Mouse (Mus musculus): ENCODE measurements around the gene Adh4. TPM values are rescaled to one million over a fixed set of nuclear protein-coding genes. Genes with fewer than 3 reads are reported as not detected.
"Not testable (repeated sequence)": the region's sequence is repeated elsewhere in the genome, so short reads cannot be mapped to it uniquely, and the experiment has no call there.

Adh4 gene
- not detected in 2 replicates for polyA plus RNA-seq (2014; fragmentation: Nextera tagmentation; extraction: Ambion mirVana)

GRCm38 (mm10) chr3:138415121-138415690, at the start of gene Adh4:
TSS of gene Adh4 (plus strand) at chr3:138415466.
- Histone ChIP-seq H3K27me3 (ENCODE audit: control insufficient read depth, insufficient read depth, low read length) (no peaks in the 10 kb centered on the region), H3K4me3 (ENCODE audit: low read depth, low read length) (no peak within 1 kb of the TSS), H3K36me3 (ENCODE audit: control insufficient read depth, insufficient read depth, low read length) (no peaks in the 10 kb centered on the region), H3K9me3 (ENCODE audit: control insufficient read depth, low read depth, low read length) (no peaks in the 10 kb centered on the region), H3K4me1 (ENCODE audit: control insufficient read depth, insufficient read depth, low read length) (no peaks in the 10 kb centered on the region), H3K9ac (replicated peaks; ENCODE audit: low read depth, low read length) (no peak within 1 kb of the TSS), H3K27ac (ENCODE audit: low read length) (no peak within 1 kb of the TSS), H3K4me2 (replicated peaks; ENCODE audit: low read depth, low read length) (no peak within 1 kb of the TSS)
- no peak for ATAC-seq (ENCODE audit: insufficient number of reproducible peaks, insufficient read depth, low FRiP score, low read depth)
- 62% methylated on average over 6 of the region's 6 CpGs for WGBS

- no peak overlapping the region for H3K27ac ChIP-seq (ENCODE audit: low read length)
- no peak overlapping the region for H3K4me3 ChIP-seq (ENCODE audit: low read depth, low read length)
- H3K36me3 ChIP-seq (ENCODE audit: control insufficient read depth, insufficient read depth, low read length) = no peaks in the 10 kb centered on the region
- 75% methylated on average over 2 of the region's 2 CpGs for WGBS
- no peaks in the 10 kb centered on the region for H3K4me1 ChIP-seq (ENCODE audit: control insufficient read depth, insufficient read depth, low read length)
- H3K9me3 ChIP-seq (ENCODE audit: control insufficient read depth, low read depth, low read length) = no peaks in the 10 kb centered on the region
- H3K27me3 ChIP-seq (ENCODE audit: control insufficient read depth, insufficient read depth, low read length) = no peaks in the 10 kb centered on the region
- H3K9ac ChIP-seq (replicated peaks; ENCODE audit: low read depth, low read length) = no peak overlapping the region
- H3K4me2 ChIP-seq (replicated peaks; ENCODE audit: low read depth, low read length) = no peak overlapping the region
- ATAC-seq (ENCODE audit: insufficient number of reproducible peaks, insufficient read depth, low FRiP score, low read depth) = no peak
Measured at GRCm38 (mm10) chr3:138366181-138366580, 49.1 kb upstream of the Adh4 start.

DNA sequence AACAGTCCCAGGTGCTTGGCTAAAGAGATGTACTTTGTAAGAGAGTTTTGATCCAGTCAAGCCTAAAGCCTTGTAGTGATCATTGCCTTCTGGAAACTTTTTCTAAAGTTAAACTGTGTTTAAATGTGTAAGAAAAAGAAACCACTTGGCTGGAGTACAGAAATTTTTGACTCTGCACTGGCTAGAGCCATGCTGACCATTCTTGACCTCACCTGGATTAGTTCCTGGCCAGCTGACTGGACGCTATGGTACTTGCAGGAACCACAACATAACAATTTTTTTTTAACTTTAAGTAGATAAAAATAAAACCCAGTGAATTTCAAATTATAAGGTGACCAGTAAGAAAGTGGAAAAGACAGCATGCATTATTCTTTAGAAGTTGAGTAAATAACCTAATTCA, 45.7 kb upstream of the Adh4 start:
- H3K4me1 ChIP-seq (ENCODE audit: control insufficient read depth, insufficient read depth, low read length) = no peaks in the 10 kb centered on the region
- H3K4me2 ChIP-seq (replicated peaks; ENCODE audit: low read depth, low read length) = no peak overlapping the region
- no peak overlapping the region for H3K27ac ChIP-seq (ENCODE audit: low read length)
- H3K9ac ChIP-seq (replicated peaks; ENCODE audit: low read depth, low read length) = no peak overlapping the region
- H3K4me3 ChIP-seq (ENCODE audit: low read depth, low read length) = no peak overlapping the region
- no peaks in the 10 kb centered on the region for H3K9me3 ChIP-seq (ENCODE audit: control insufficient read depth, low read depth, low read length)
- no peaks in the 10 kb centered on the region for H3K36me3 ChIP-seq (ENCODE audit: control insufficient read depth, insufficient read depth, low read length)
- no peak for ATAC-seq (ENCODE audit: insufficient number of reproducible peaks, insufficient read depth, low FRiP score, low read depth)
- H3K27me3 ChIP-seq (ENCODE audit: control insufficient read depth, insufficient read depth, low read length) = no peaks in the 10 kb centered on the region
- WGBS = 65% methylated on average over 1 of the region's 1 CpGs

- not testable (repeated sequence) for H3K27ac ChIP-seq (ENCODE audit: low read length); H3K4me2 ChIP-seq (replicated peaks; ENCODE audit: low read depth, low read length); ATAC-seq (ENCODE audit: insufficient number of reproducible peaks, insufficient read depth, low FRiP score, low read depth); H3K36me3 ChIP-seq (ENCODE audit: control insufficient read depth, insufficient read depth, low read length); H3K4me1 ChIP-seq (ENCODE audit: control insufficient read depth, insufficient read depth, low read length); H3K4me3 ChIP-seq (ENCODE audit: low read depth, low read length); H3K9ac ChIP-seq (replicated peaks; ENCODE audit: low read depth, low read length); H3K9me3 ChIP-seq (ENCODE audit: control insufficient read depth, low read depth, low read length); H3K27me3 ChIP-seq (ENCODE audit: control insufficient read depth, insufficient read depth, low read length)
- WGBS = 48% methylated on average over 4 of the region's 4 CpGs
Measured at GRCm38 (mm10) chr3:138370289-138370688, 45.0 kb upstream of the Adh4 start.

GRCm38 (mm10) chr3:138373920-138374319, 41.3 kb upstream of the Adh4 start:
- no peak overlapping the region for H3K4me3 ChIP-seq (ENCODE audit: low read depth, low read length)
- H3K27ac ChIP-seq (ENCODE audit: low read length) = no peak overlapping the region
- no peak for ATAC-seq (ENCODE audit: insufficient number of reproducible peaks, insufficient read depth, low FRiP score, low read depth)
- H3K9me3 ChIP-seq (ENCODE audit: control insufficient read depth, low read depth, low read length) = no peaks in the 10 kb centered on the region
- no peaks in the 10 kb centered on the region for H3K36me3 ChIP-seq (ENCODE audit: control insufficient read depth, insufficient read depth, low read length)
- no peaks in the 10 kb centered on the region for H3K27me3 ChIP-seq (ENCODE audit: control insufficient read depth, insufficient read depth, low read length)
- H3K4me2 ChIP-seq (replicated peaks; ENCODE audit: low read depth, low read length) = no peak overlapping the region
- no peaks in the 10 kb centered on the region for H3K4me1 ChIP-seq (ENCODE audit: control insufficient read depth, insufficient read depth, low read length)
- 64% methylated on average over 4 of the region's 4 CpGs for WGBS
- no peak overlapping the region for H3K9ac ChIP-seq (replicated peaks; ENCODE audit: low read depth, low read length)

DNA sequence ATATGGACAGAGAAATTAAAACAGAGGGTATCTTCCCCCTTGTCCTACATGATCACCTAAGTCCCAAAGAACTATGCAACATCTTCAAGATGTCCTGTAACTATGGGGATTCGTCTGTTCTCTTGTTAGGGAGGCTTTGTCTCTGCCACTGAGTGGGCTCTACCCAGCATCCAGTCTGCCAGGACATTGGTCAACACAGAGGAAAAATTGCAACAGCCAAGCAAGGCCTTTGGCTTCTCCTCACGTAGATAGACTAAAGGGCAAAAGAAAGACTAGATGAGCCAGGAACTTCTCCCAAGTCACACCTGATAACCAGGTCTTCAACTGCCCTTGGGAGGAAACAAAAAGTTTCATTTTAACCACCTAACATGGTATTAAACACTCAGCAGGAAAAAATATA, 40.1 kb upstream of the Adh4 start:
- 76% methylated on average over 2 of the region's 2 CpGs for WGBS
- Histone ChIP-seq H3K4me3 (ENCODE audit: low read depth, low read length) (no peak overlapping the region), H3K4me1 (ENCODE audit: control insufficient read depth, insufficient read depth, low read length) (no peaks in the 10 kb centered on the region), H3K4me2 (replicated peaks; ENCODE audit: low read depth, low read length) (no peak overlapping the region), H3K9ac (replicated peaks; ENCODE audit: low read depth, low read length) (no peak overlapping the region), H3K9me3 (ENCODE audit: control insufficient read depth, low read depth, low read length) (no peaks in the 10 kb centered on the region; the same call in 1 of the 2 replicates), H3K27ac (ENCODE audit: low read length) (no peak overlapping the region), H3K27me3 (ENCODE audit: control insufficient read depth, insufficient read depth, low read length) (no peaks in the 10 kb centered on the region), H3K36me3 (ENCODE audit: control insufficient read depth, insufficient read depth, low read length) (no peaks in the 10 kb centered on the region)
- ATAC-seq (ENCODE audit: insufficient number of reproducible peaks, insufficient read depth, low FRiP score, low read depth) = no peak

DNA sequence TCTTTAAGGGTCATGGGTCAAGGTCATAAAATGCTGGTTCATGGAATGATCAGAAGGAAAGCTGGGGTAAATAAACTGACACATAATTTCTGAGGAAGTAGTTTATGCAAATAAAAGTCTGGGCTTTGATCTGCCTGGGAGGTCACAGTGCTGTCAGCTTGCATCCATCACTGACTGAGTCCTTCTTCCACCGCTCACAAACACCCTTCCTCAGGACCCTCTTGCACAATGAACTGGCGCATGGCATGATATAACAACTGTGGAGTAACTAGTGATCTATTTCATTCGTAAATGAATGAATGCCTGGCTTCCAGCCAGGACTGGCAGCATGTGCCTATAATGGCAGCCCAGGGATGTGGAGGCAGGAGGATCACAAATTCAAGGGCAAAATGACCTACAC, 34.1 kb upstream of the Adh4 start:
- Histone ChIP-seq H3K4me2 (replicated peaks; ENCODE audit: low read depth, low read length) (no peak overlapping the region), H3K4me3 (ENCODE audit: low read depth, low read length) (no peak overlapping the region), H3K9ac (replicated peaks; ENCODE audit: low read depth, low read length) (no peak overlapping the region), H3K4me1 (ENCODE audit: control insufficient read depth, insufficient read depth, low read length) (no peaks in the 10 kb centered on the region), H3K36me3 (ENCODE audit: control insufficient read depth, insufficient read depth, low read length) (no peaks in the 10 kb centered on the region), H3K27me3 (ENCODE audit: control insufficient read depth, insufficient read depth, low read length) (no peaks in the 10 kb centered on the region), H3K27ac (ENCODE audit: low read length) (no peak overlapping the region), H3K9me3 (ENCODE audit: control insufficient read depth, low read depth, low read length) (no peaks in the 10 kb centered on the region; the same call in 1 of the 2 replicates)
- WGBS = 23% methylated on average over 3 of the region's 3 CpGs
- ATAC-seq (ENCODE audit: insufficient number of reproducible peaks, insufficient read depth, low FRiP score, low read depth) = no peak

- H3K4me3 ChIP-seq (ENCODE audit: low read depth, low read length) = no peak overlapping the region
- ATAC-seq (ENCODE audit: insufficient number of reproducible peaks, insufficient read depth, low FRiP score, low read depth) = no peak
- H3K9me3 ChIP-seq (ENCODE audit: control insufficient read depth, low read depth, low read length) = no peaks in the 10 kb centered on the region
- 80% methylated on average over 6 of the region's 6 CpGs for WGBS
- H3K4me1 ChIP-seq (ENCODE audit: control insufficient read depth, insufficient read depth, low read length) = no peaks in the 10 kb centered on the region
- H3K36me3 ChIP-seq (ENCODE audit: control insufficient read depth, insufficient read depth, low read length) = no peaks in the 10 kb centered on the region
- no peak overlapping the region for H3K27ac ChIP-seq (ENCODE audit: low read length)
- no peak overlapping the region for H3K4me2 ChIP-seq (replicated peaks; ENCODE audit: low read depth, low read length)
- no peaks in the 10 kb centered on the region for H3K27me3 ChIP-seq (ENCODE audit: control insufficient read depth, insufficient read depth, low read length)
- H3K9ac ChIP-seq (replicated peaks; ENCODE audit: low read depth, low read length) = no peak overlapping the region
Measured at GRCm38 (mm10) chr3:138387155-138387554, 28.1 kb upstream of the Adh4 start.

DNA sequence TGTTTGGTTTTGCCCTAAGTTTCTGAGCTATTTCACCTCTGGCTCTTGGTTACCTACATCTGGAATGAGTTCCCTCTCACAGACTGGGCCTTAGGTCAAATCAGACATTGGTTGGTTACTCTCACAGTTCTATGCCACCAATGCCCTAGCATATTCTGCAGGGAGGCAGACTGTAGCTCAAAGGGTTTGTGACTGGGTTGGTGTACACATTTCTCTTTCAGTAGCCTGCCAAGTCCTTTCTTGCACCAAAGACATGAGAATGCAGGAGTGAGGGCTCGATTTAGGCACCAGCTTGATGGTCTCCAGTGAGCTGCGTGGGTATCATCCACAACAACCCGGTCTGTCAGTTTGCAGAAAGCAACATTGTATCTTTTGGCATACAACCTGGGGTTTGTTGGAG, 10.4 kb upstream of the Adh4 start:
- no peaks in the 10 kb centered on the region for H3K36me3 ChIP-seq (ENCODE audit: control insufficient read depth, insufficient read depth, low read length)
- H3K9me3 ChIP-seq (ENCODE audit: control insufficient read depth, low read depth, low read length) = no peaks in the 10 kb centered on the region
- H3K4me3 ChIP-seq (ENCODE audit: low read depth, low read length) = no peak overlapping the region
- ATAC-seq (ENCODE audit: insufficient number of reproducible peaks, insufficient read depth, low FRiP score, low read depth) = no peak
- H3K9ac ChIP-seq (replicated peaks; ENCODE audit: low read depth, low read length) = no peak overlapping the region
- H3K4me1 ChIP-seq (ENCODE audit: control insufficient read depth, insufficient read depth, low read length) = no peaks in the 10 kb centered on the region
- no peak overlapping the region for H3K27ac ChIP-seq (ENCODE audit: low read length)
- H3K27me3 ChIP-seq (ENCODE audit: control insufficient read depth, insufficient read depth, low read length) = no peaks in the 10 kb centered on the region
- WGBS = 81% methylated on average over 3 of the region's 3 CpGs
- H3K4me2 ChIP-seq (replicated peaks; ENCODE audit: low read depth, low read length) = no peak overlapping the region

Measured in stomach, embryonic 14.5 days (tissue).